Mouse (Mus musculus) spleen, adult 2 months (tissue): Measurements from ENCODE around the gene Ly6g5b. TPM values are rescaled to one million over a fixed set of nuclear protein-coding genes. Genes with fewer than 3 reads are reported as not detected.

ENCODE experiments used
- DNase-seq, 2 experiments: peaks; one replicate each; pipeline versions ENCODE4 v3.0.0 to v3.0.0-alpha.2; 2012 to 2021; ENCODE audit warnings: low spot score in 2 of 2, low read depth in 1 of 2
- H3K27ac ChIP-seq: fragments of 200-500 bp; 2 replicates; pipeline ENCODE4 v1.5.1; 2012; ENCODE audit warnings: low read length, inconsistent platforms; ENCODE audit not compliant: insufficient read depth
- H3K27me3 ChIP-seq: fragments of 200-500 bp; 2 replicates; pipeline ENCODE4 v1.6.1; 2012; ENCODE audit warnings: mild to moderate bottlenecking, moderate library complexity, low read length, inconsistent platforms; ENCODE audit not compliant: control insufficient read depth, insufficient read depth
- H3K36me3 ChIP-seq: fragments of 200-500 bp; 2 replicates; pipeline ENCODE4 v1.6.1; 2012; ENCODE audit warnings: mild to moderate bottlenecking, low read length, inconsistent platforms; ENCODE audit not compliant: control insufficient read depth, insufficient read depth
- H3K4me1 ChIP-seq: fragments of 200-500 bp; 2 replicates; pipeline ENCODE4 v1.6.1; 2011; ENCODE audit warnings: inconsistent platforms; ENCODE audit not compliant: control insufficient read depth, insufficient read depth, insufficient read length
- H3K4me3 ChIP-seq: fragments of 200-500 bp; 2 replicates; pipeline ENCODE4 v1.5.1; 2011; ENCODE audit warnings: mild to moderate bottlenecking, inconsistent platforms; ENCODE audit not compliant: insufficient read depth, insufficient read length; ENCODE audit errors: extremely low read depth
- CTCF ChIP-seq: fragments of 200-500 bp; IDR thresholded peaks from 2 replicates; pipeline ENCODE4 v1.5.1; 2011; ENCODE audit warnings: mild to moderate bottlenecking, inconsistent platforms; ENCODE audit not compliant: insufficient read depth, insufficient read length, insufficient replicate concordance; ENCODE audit errors: extremely low read depth
- POLR2A ChIP-seq: fragments of 200-500 bp; IDR thresholded peaks from 2 replicates; pipeline ENCODE4 v1.6.1; 2011; ENCODE audit warnings: low read depth, low read length, inconsistent platforms
- WGBS: fragments of 180-500 bp; shearing (Covaris S2); methylation state at CpG from one replicate; pipeline ENCODE4 v1.1.7; 2018; 5-methylcytosine and 5-hydroxymethylcytosine counted together
- polyA plus RNA-seq: library from polyadenylated mRNA; depleted of rRNA; stranded (reverse); fragments of >200 nt; gene quantifications from 2 replicates; pipeline ENCODE4 v1.2.3, GENCODE M21; 2012

Gene Ly6g5b
- polyA plus RNA-seq, 1 experiment, result 2.9 TPM

- Histone ChIP-seq H3K4me1 (no peaks in the 10 kb centered on the region), H3K27me3 (no peaks in the 10 kb centered on the region), H3K4me3 (no peak overlapping the region), H3K36me3 (peaks cover 23% of the 10 kb centered on the region), H3K27ac (no peak overlapping the region)
- no peak for DNase-seq
- TF ChIP-seq CTCF (no peak), POLR2A (no peak)
- 79% methylated on average over 6 of the region's 6 CpGs for WGBS
These were observed 10.5 kb downstream of the Ly6g5b start for GRCm38 (mm10) chr17:35104754-35105153.

- 89% methylated on average over 7 of the region's 7 CpGs for WGBS
- no peak for TF ChIP-seq CTCF
- no peak for TF ChIP-seq POLR2A
- Histone ChIP-seq H3K27me3 (no peaks in the 10 kb centered on the region), H3K4me1 (no peaks in the 10 kb centered on the region), H3K36me3 (peaks cover 28% of the 10 kb centered on the region), H3K4me3 (no peak overlapping the region), H3K27ac (no peak overlapping the region)
- no peak for DNase-seq
These were observed 11.1 kb downstream of the Ly6g5b start for GRCm38 (mm10) chr17:35104079-35104478.

DNA sequence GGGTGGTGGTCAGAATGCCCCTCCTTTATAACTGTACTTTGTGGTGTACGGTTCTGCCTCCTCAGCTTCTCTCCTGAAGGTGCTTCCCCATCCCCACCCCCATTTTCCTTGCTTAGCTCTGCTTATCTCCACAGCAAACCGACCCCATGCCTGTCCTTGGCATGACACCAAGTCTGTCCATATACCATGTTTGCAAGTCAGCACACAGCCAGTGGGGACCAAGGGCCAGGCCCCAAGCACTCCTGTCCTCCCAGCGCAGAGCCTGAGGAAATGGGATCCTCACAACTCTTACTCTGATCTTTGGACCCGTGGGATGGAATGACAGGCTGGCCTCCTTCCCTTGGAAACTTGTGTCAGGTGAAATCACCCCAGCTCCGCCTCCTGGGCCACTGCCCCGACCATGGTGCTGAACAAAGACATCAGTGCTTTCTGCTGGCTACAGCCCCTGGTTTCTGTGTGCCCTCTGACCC is 12.0 kb downstream of the Ly6g5b start:
- H3K4me3 ChIP-seq, result no peak overlapping the region
- WGBS, result 69% methylated on average over 6 of the region's 6 CpGs
- H3K27ac ChIP-seq, result no peak overlapping the region
- no peak for TF ChIP-seq CTCF
- no peak for TF ChIP-seq POLR2A
- no peaks in the 10 kb centered on the region for H3K4me1 ChIP-seq
- H3K36me3 ChIP-seq, result peaks cover 34% of the 10 kb centered on the region
- no peak for DNase-seq
- no peaks in the 10 kb centered on the region for H3K27me3 ChIP-seq

DNA sequence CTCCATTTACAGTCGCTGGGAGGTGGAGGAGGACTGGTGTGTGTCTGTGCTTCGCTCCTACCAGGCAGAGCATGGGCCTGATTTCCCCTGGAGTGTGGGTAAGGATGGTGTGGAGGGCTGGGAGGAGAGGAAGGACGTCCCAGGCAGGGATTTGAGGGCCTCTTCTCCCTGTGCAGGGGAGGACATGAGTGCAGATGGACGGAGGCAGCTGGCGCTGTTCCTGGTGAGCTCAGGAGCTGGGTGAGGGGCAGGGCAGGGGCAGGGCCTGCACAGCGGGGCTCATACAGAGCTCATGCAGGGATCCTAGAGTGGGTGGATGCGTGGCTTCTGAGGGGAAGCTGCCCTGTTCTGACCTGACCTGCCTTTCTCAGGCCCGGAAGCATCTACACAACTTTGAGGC is 12.9 kb downstream of the Ly6g5b start:
- H3K27ac ChIP-seq, result no peak overlapping the region
- peaks cover 36% of the 10 kb centered on the region for H3K36me3 ChIP-seq
- no peak overlapping the region for H3K4me3 ChIP-seq

GRCm38 (mm10) chr17:35101161-35101560 is 14.1 kb downstream of the Ly6g5b start:
- H3K27ac ChIP-seq, result no peak overlapping the region
- 94% methylated on average over 11 of the region's 11 CpGs for WGBS
- DNase-seq, result no peak
- no peak overlapping the region for H3K4me3 ChIP-seq
- no peaks in the 10 kb centered on the region for H3K4me1 ChIP-seq
- H3K27me3 ChIP-seq, result no peaks in the 10 kb centered on the region
- H3K36me3 ChIP-seq, result peaks cover 46% of the 10 kb centered on the region
- TF ChIP-seq POLR2A (no peak), CTCF (no peak)

More for the DNA sequence above, 12.9 kb downstream of the Ly6g5b start:
- no peaks in the 10 kb centered on the region for H3K27me3 ChIP-seq
- TF ChIP-seq CTCF, result no peak
- no peaks in the 10 kb centered on the region for H3K4me1 ChIP-seq
- no peak for DNase-seq
- WGBS, result 88% methylated on average over 8 of the region's 8 CpGs

GRCm38 (mm10) chr17:35100196-35100765 is 14.9 kb downstream of the Ly6g5b start:
- TF ChIP-seq CTCF (no peak), POLR2A (no peak)
- no peak for DNase-seq
- no peak overlapping the region for H3K27ac ChIP-seq
- H3K4me3 ChIP-seq, result no peak overlapping the region
- no peaks in the 10 kb centered on the region for H3K27me3 ChIP-seq
- 88% methylated on average over 10 of the region's 10 CpGs for WGBS
- H3K4me1 ChIP-seq, result no peaks in the 10 kb centered on the region
- H3K36me3 ChIP-seq, result peaks cover 47% of the 10 kb centered on the region

- no peak overlapping the region for H3K4me3 ChIP-seq
- no peak for DNase-seq
- TF ChIP-seq POLR2A (no peak), CTCF (no peak)
- H3K4me1 ChIP-seq, result no peaks in the 10 kb centered on the region
- WGBS, result 92% methylated on average over 12 of the region's 12 CpGs
- no peak overlapping the region for H3K27ac ChIP-seq
- H3K36me3 ChIP-seq, result peaks cover 51% of the 10 kb centered on the region
- no peaks in the 10 kb centered on the region for H3K27me3 ChIP-seq
These were observed 18.0 kb downstream of the Ly6g5b start for GRCm38 (mm10) chr17:35097164-35097655.
